Mouse (Mus musculus): Measurements from ENCODE around the gene Clk1. TPM values are rescaled to one million over a fixed set of nuclear protein-coding genes. Genes with fewer than 3 reads are reported as not detected.

The Clk1 gene
- polyA plus RNA-seq, 1 experiment from 2014 or later: 178 TPM

GRCm38 (mm10) chr1:58447766-58448165 is 23.9 kb upstream of the Clk1 start:
- H3K27me3 ChIP-seq (ENCODE audit: control insufficient read depth, insufficient read depth, low read depth, low read length): no peaks in the 10 kb centered on the region
- H3K27ac ChIP-seq (ENCODE audit: low read length): no peak overlapping the region
- H3K36me3 ChIP-seq (ENCODE audit: control insufficient read depth, insufficient read depth, low read length): peaks cover 18% of the 10 kb centered on the region
- ATAC-seq: no peak
- peaks cover 21% of the 10 kb centered on the region for H3K4me1 ChIP-seq (ENCODE audit: control insufficient read depth, insufficient read depth, low read length)
- H3K4me3 ChIP-seq (ENCODE audit: low read depth, low read length): no peak overlapping the region
- H3K9me3 ChIP-seq (replicated peaks; ENCODE audit: control insufficient read depth, low read length, poor library complexity, severe bottlenecking): no peaks in the 10 kb centered on the region
- H3K4me2 ChIP-seq (ENCODE audit: low read length): no peak overlapping the region
- no peak overlapping the region for H3K9ac ChIP-seq (ENCODE audit: low read depth, low read length)
- 94% methylated on average over 7 of the region's 7 CpGs for WGBS

GRCm38 (mm10) chr1:58445861-58446260 is 22.0 kb upstream of the Clk1 start:
- WGBS: 6% methylated on average over 11 of the region's 11 CpGs
- peaks cover 21% of the 10 kb centered on the region for H3K4me1 ChIP-seq (ENCODE audit: control insufficient read depth, insufficient read depth, low read length)
- peak overlapping the region; percentile 82 for H3K9ac ChIP-seq (ENCODE audit: low read depth, low read length)
- no peaks in the 10 kb centered on the region for H3K27me3 ChIP-seq (ENCODE audit: control insufficient read depth, insufficient read depth, low read depth, low read length)
- H3K9me3 ChIP-seq (replicated peaks; ENCODE audit: control insufficient read depth, low read length, poor library complexity, severe bottlenecking): no peaks in the 10 kb centered on the region
- ATAC-seq: peak; percentile 30
- peak overlapping the region; percentile 76 for H3K4me3 ChIP-seq (ENCODE audit: low read depth, low read length)
- H3K36me3 ChIP-seq (ENCODE audit: control insufficient read depth, insufficient read depth, low read length): peaks cover 11% of the 10 kb centered on the region
- peak overlapping the region; percentile 85 for H3K4me2 ChIP-seq (ENCODE audit: low read length)
- H3K27ac ChIP-seq (ENCODE audit: low read length): peak overlapping the region; percentile 87

- WGBS: 0% methylated on average over 33 of the region's 33 CpGs
- ATAC-seq: peak; percentile 99
Measured at GRCm38 (mm10) chr1:58445143-58445722, 21.4 kb upstream of the Clk1 start, which contains the start of the genes Nif3l1 and Ppil3. TSS of gene Nif3l1 (plus strand) at chr1:58445151. TSS of gene Ppil3 (minus strand) at chr1:58445486.

GRCm38 (mm10) chr1:58444691-58445090 is 20.8 kb upstream of the Clk1 start:
- H3K9me3 ChIP-seq (replicated peaks; ENCODE audit: control insufficient read depth, low read length, poor library complexity, severe bottlenecking): no peaks in the 10 kb centered on the region
- peak overlapping the region; percentile 87 for H3K27ac ChIP-seq (ENCODE audit: low read length)
- H3K4me3 ChIP-seq (ENCODE audit: low read depth, low read length): peak overlapping the region; percentile 76
- peak overlapping the region; percentile 85 for H3K4me2 ChIP-seq (ENCODE audit: low read length)
- peaks cover 21% of the 10 kb centered on the region for H3K4me1 ChIP-seq (ENCODE audit: control insufficient read depth, insufficient read depth, low read length)
- ATAC-seq: no peak
- peak overlapping the region; percentile 82 for H3K9ac ChIP-seq (ENCODE audit: low read depth, low read length)
- no peaks in the 10 kb centered on the region for H3K27me3 ChIP-seq (ENCODE audit: control insufficient read depth, insufficient read depth, low read depth, low read length)
- H3K36me3 ChIP-seq (ENCODE audit: control insufficient read depth, insufficient read depth, low read length): peaks cover 10% of the 10 kb centered on the region; the same call in 1 of the 2 replicates
- WGBS: 11% methylated on average over 10 of the region's 10 CpGs

More at GRCm38 (mm10) chr1:58445143-58445722, 21.4 kb upstream of the Clk1 start, which contains the start of the genes Nif3l1 and Ppil3:
- Histone ChIP-seq H3K4me3 (ENCODE audit: low read depth, low read length) (peak within 1 kb of the TSS; percentile 76), H3K27ac (ENCODE audit: low read length) (peak within 1 kb of the TSS; percentile 87), H3K4me1 (ENCODE audit: control insufficient read depth, insufficient read depth, low read length) (peaks cover 21% of the 10 kb centered on the region), H3K4me2 (ENCODE audit: low read length) (peak within 1 kb of the TSS; percentile 85), H3K36me3 (ENCODE audit: control insufficient read depth, insufficient read depth, low read length) (peaks cover 7% of the 10 kb centered on the region; the same call in 1 of the 2 replicates), H3K9me3 (replicated peaks; ENCODE audit: control insufficient read depth, low read length, poor library complexity, severe bottlenecking) (no peaks in the 10 kb centered on the region), H3K27me3 (ENCODE audit: control insufficient read depth, insufficient read depth, low read depth, low read length) (no peaks in the 10 kb centered on the region), H3K9ac (ENCODE audit: low read depth, low read length) (peak within 1 kb of the TSS; percentile 82)

GRCm38 (mm10) chr1:58424551-58424950 is 685 bp upstream of the Clk1 start:
- Histone ChIP-seq H3K4me1 (ENCODE audit: control insufficient read depth, insufficient read depth, low read length) (peaks cover 20% of the 10 kb centered on the region), H3K27me3 (ENCODE audit: control insufficient read depth, insufficient read depth, low read depth, low read length) (no peaks in the 10 kb centered on the region), H3K4me3 (ENCODE audit: low read depth, low read length) (no peak overlapping the region), H3K9ac (ENCODE audit: low read depth, low read length) (no peak overlapping the region), H3K36me3 (ENCODE audit: control insufficient read depth, insufficient read depth, low read length) (peaks cover 14% of the 10 kb centered on the region), H3K27ac (ENCODE audit: low read length) (no peak overlapping the region), H3K9me3 (replicated peaks; ENCODE audit: control insufficient read depth, low read length, poor library complexity, severe bottlenecking) (no peaks in the 10 kb centered on the region), H3K4me2 (ENCODE audit: low read length) (no peak overlapping the region)
- ATAC-seq: 0 out of 2 replicates have a peak, but pooled peaks have one; percentile 1
- 82% methylated on average over 3 of the region's 3 CpGs for WGBS

- Histone ChIP-seq H3K4me1 (ENCODE audit: control insufficient read depth, insufficient read depth, low read length) (peaks cover 20% of the 10 kb centered on the region), H3K27me3 (ENCODE audit: control insufficient read depth, insufficient read depth, low read depth, low read length) (no peaks in the 10 kb centered on the region), H3K4me2 (ENCODE audit: low read length) (peak overlapping the region; percentile 77), H3K9me3 (replicated peaks; ENCODE audit: control insufficient read depth, low read length, poor library complexity, severe bottlenecking) (no peaks in the 10 kb centered on the region), H3K4me3 (ENCODE audit: low read depth, low read length) (peak overlapping the region; percentile 97), H3K36me3 (ENCODE audit: control insufficient read depth, insufficient read depth, low read length) (peaks cover 26% of the 10 kb centered on the region), H3K27ac (ENCODE audit: low read length) (peak overlapping the region; percentile 99; the same call in 1 of the 2 replicates), H3K9ac (ENCODE audit: low read depth, low read length) (peak overlapping the region; percentile 100)
- peak; percentile 56 for ATAC-seq
- WGBS: 8% methylated on average over 13 of the region's 13 CpGs
Measured at GRCm38 (mm10) chr1:58422879-58423278, 987 bp downstream of the Clk1 start.

GRCm38 (mm10) chr1:58420961-58421360 is 2.9 kb downstream of the Clk1 start:
- Histone ChIP-seq H3K36me3 (ENCODE audit: control insufficient read depth, insufficient read depth, low read length) (peaks cover 34% of the 10 kb centered on the region), H3K4me2 (ENCODE audit: low read length) (peak overlapping the region; percentile 17; the same call in 1 of the 2 replicates), H3K4me1 (ENCODE audit: control insufficient read depth, insufficient read depth, low read length) (peaks cover 20% of the 10 kb centered on the region), H3K27ac (ENCODE audit: low read length) (no peak overlapping the region), H3K4me3 (ENCODE audit: low read depth, low read length) (no peak overlapping the region), H3K9ac (ENCODE audit: low read depth, low read length) (no peak overlapping the region), H3K27me3 (ENCODE audit: control insufficient read depth, insufficient read depth, low read depth, low read length) (no peaks in the 10 kb centered on the region), H3K9me3 (replicated peaks; ENCODE audit: control insufficient read depth, low read length, poor library complexity, severe bottlenecking) (no peaks in the 10 kb centered on the region)
- 71% methylated on average over 7 of the region's 7 CpGs for WGBS
- ATAC-seq: no peak

- Histone ChIP-seq H3K9me3 (replicated peaks; ENCODE audit: control insufficient read depth, low read length, poor library complexity, severe bottlenecking) (no peaks in the 10 kb centered on the region), H3K27ac (ENCODE audit: low read length) (no peak overlapping the region), H3K4me1 (ENCODE audit: control insufficient read depth, insufficient read depth, low read length) (peaks cover 20% of the 10 kb centered on the region), H3K4me2 (ENCODE audit: low read length) (no peak overlapping the region), H3K9ac (ENCODE audit: low read depth, low read length) (no peak overlapping the region), H3K4me3 (ENCODE audit: low read depth, low read length) (no peak overlapping the region), H3K27me3 (ENCODE audit: control insufficient read depth, insufficient read depth, low read depth, low read length) (no peaks in the 10 kb centered on the region), H3K36me3 (ENCODE audit: control insufficient read depth, insufficient read depth, low read length) (peaks cover 42% of the 10 kb centered on the region)
- WGBS: 88% methylated on average over 10 of the region's 10 CpGs
- no peak for ATAC-seq
Measured at GRCm38 (mm10) chr1:58420032-58420431, 3.8 kb downstream of the Clk1 start.

- WGBS: 97% methylated on average over 2 of the region's 2 CpGs
- peaks cover 62% of the 10 kb centered on the region for H3K36me3 ChIP-seq (ENCODE audit: control insufficient read depth, insufficient read depth, low read length)
- peaks cover 5% of the 10 kb centered on the region for H3K4me1 ChIP-seq (ENCODE audit: control insufficient read depth, insufficient read depth, low read length)
- no peak overlapping the region for H3K4me3 ChIP-seq (ENCODE audit: low read depth, low read length)
- no peaks in the 10 kb centered on the region for H3K9me3 ChIP-seq (replicated peaks; ENCODE audit: control insufficient read depth, low read length, poor library complexity, severe bottlenecking)
- H3K27me3 ChIP-seq (ENCODE audit: control insufficient read depth, insufficient read depth, low read depth, low read length): no peaks in the 10 kb centered on the region
- H3K27ac ChIP-seq (ENCODE audit: low read length): no peak overlapping the region
- H3K9ac ChIP-seq (ENCODE audit: low read depth, low read length): no peak overlapping the region
- ATAC-seq: no peak
- H3K4me2 ChIP-seq (ENCODE audit: low read length): no peak overlapping the region
Measured at GRCm38 (mm10) chr1:58416048-58416447, 7.8 kb downstream of the Clk1 start.
